Mouse (Mus musculus) mouse embryonic stem cell (cell line): ENCODE measurements around the gene Bglap2.
"Not testable (repeated sequence)": the region's sequence is repeated elsewhere in the genome, so short reads cannot be mapped to it uniquely, and the experiment has no call there.

Experiments
- in situ Hi-C, 2 experiments: fragments of 300-500 bp; cut with MboI; formaldehyde crosslinking; loops; 1 replicate in 1 of 2; 3 replicates in 1 of 2; pipeline ENCODE4 v1.14.3; 2019 to 2020; ENCODE audit warnings: low sequenced_read_pairs in 2 of 2, low pct_unique_long_range_greater_than_20kb in 1 of 2, mixed read lengths in 1 of 2; ENCODE audit not compliant: unreplicated experiment in 1 of 2

The Bglap2 gene

DNA sequence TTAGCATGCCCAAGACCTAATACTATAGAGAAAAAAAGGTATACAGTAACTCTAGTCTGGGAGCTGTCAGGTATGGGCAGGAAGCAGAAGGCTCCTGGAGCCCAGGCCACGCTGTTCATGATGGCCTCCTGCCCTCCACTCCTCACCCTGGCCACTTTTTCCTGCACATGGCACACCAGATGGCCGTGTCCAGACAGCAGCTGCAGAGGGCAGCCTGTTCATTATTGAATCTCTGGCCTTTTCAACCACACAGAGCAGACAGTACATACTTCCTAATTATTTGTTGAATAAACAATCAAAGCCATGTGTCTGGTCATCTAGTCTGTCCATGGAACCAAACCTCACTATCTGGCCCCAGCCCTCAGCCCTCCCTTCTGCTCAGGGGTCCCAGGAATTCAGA, 20.2 kb upstream of the Bglap2 start:
- in situ Hi-C loops = no loop called here

DNA sequence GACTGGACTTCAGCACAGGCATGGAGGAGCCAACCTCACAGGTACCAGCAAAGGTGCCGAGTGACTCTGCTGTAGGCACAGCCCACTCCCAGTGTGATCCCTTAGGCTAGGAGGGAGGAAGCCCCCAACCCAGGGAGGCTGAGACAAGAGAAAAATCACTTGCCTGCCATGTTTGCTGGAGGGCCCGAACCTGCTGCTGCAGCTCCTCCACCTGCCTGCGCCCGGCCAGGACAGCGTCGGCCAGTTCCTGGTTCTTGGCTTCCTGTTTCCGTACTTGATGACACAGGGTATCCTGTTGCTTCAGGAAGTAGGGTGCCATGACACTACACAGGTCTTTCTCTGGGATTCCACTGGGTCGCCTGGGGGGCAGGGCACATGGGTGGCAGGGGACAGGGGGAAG, 17.2 kb upstream of the Bglap2 start:
- in situ Hi-C loops = no loop called here

- in situ Hi-C loops = no loop called here
Observed at GRCm38 (mm10) chr3:88395288-88395687, 16.8 kb upstream of the Bglap2 start.

DNA sequence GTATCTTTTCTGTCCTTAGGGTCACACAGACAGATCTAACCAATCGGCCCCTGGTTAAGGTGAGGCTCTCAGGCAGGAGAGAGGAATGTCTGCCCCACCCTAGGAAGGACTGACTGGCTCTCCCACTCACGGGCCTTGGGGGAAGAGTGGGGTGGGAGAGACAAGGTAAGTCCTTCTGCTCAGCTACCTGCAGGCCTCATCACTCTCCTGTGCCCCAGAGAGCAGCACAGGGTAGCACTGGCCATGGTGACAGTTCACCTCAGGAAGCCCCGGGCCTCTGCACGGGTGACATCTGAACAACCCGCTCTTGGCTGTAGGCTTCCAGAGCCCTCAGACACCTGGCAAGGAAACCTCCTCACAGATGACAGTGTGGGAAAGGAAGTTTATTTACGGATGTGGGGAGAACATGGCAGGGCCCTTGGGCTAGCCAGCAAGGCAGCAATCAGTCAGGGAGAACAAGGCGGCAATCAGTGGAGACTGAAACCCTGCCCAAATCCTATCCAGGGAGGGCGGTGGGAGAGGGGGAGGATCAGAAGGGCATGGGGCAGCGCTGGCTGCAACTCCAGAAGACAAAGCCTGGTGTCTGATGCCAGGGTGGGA, 15.4 kb upstream of the Bglap2 start:
- in situ Hi-C loops = no loop called here

DNA sequence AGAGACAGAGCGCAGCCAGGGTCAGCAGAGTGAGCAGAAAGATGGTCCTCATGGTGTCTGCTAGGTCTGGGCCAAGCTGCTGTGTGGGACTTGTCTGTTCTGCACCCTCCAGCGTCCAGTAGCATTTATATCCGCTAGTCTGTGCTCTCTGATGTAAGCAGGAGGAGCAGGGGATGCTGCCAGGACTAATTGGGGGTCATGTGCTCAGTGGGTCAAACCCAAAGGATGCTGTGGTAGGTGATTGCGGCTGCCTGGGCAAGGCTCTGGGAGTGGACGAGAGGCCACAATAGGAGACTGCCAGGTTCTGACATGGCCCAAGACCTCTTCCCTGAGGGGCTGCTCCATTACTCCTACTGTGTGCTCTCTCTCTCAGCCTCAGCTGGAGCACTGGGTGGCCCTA, 5.9 kb upstream of the Bglap2 start, which contains the start of gene Bglap:
Gene Bglap, minus strand, starts transcription at position 101 of the 400 bp plus-strand sequence.
- in situ Hi-C loops = no loop called here

DNA sequence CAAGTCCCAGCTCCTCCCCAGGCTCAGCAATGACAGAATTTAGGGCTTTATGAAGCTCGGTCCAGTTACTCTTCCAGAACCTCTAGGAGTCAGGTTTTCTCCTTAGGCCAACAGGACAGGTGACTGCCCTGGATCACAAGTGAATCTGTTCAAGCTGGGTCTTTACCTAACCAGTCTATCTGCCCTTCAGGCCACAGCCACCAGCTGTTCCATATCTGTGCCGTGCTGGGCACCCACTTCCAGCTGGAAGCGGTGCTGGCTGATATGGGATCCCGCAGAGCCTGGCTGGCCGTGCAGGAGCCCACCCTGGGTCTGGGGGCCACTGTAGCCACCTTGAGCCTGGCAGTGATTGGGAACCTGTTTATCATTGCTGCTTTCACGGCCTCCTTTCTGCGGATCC, 3.9 kb upstream of the Bglap2 start:
- in situ Hi-C loops = not testable (repeated sequence)

GRCm38 (mm10) chr3:88381389-88382315, 3.2 kb upstream of the Bglap2 start:
- in situ Hi-C loops = not testable (repeated sequence)

DNA sequence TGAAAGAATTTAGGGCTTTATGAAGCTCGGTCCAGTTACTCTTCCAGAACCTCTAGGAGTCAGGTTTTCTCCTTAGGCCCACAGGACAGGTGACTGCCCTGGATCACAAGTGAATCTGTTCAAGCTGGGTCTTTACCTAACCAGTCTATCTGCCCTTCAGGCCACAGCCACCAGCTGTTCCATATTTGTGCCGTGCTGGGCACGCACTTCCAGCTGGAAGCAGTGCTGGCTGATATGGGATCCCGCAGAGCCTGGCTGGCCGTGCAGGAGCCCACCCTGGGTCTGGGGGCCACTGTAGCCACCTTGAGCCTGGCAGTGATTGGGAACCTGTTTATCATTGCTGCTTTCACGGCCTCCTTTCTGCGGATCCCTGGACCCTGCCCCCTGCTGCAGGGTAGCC, 1.9 kb downstream of the Bglap2 start:
- in situ Hi-C loops = not testable (repeated sequence)

DNA sequence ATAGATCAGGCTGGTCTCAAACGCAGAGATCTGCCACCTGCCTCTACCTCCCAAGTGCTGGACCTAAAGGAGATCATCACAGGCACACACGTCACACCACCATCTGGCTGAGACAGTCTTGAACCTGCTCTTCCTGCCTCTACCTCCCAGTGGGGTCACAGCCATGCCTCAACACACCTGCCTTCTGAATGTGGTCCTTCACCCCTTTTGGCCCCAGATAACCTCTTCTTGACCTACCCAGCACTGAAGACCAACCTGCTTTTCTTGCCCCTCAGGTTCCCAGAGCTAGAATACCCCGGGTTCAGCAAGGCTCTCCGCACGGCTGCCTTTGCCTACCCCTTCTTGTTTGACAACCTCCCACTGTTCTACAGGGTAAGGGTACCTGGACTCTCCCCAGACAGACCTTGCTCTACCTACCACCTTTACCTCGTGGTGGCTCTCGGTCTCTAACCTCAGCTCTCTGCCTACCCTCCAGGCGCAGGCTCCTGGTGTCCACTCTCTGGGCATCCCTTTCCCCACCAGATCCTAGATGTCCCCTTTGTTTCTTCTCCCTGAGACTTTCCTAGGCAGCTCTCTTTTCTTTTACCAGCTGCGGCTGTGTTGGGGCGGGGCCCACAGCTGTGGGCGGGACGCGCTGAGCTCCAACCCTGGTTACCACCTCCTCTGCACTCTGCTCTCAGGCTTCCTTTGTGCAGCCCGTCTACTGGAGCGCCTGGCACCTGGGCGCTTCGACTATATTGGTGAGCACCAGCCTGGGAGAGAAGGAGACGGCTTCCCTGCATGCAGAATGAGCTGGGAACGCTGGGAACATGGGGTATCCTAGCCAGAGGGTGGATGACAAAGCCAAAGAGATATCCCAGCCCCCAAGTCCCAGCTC, 2.5 kb downstream of the Bglap2 start:
- in situ Hi-C loops = not testable (repeated sequence)

DNA sequence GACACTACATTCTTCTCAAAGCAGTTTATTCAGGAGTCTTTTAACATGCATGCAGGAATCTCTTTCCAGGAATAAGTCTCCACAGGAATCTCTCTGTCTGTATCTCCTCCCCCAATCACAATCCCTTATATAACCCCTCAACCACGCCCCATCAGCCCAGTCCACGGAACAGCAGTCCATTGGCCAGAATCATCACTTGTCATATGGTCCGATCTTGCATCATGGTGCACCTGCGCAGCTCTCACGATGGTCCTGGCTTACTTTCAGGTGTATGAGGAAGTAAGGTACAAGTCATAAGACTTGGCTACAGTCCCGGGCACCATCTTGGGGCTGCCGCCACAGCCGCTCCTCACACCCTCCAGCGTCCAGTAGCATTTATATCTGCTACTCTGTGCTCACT, 5.9 kb downstream of the Bglap2 start, which contains the start of gene Bglap3:
Gene Bglap3, minus strand, starts transcription at position 101 of the 400 bp plus-strand sequence.
- in situ Hi-C loops = not testable (repeated sequence)

DNA sequence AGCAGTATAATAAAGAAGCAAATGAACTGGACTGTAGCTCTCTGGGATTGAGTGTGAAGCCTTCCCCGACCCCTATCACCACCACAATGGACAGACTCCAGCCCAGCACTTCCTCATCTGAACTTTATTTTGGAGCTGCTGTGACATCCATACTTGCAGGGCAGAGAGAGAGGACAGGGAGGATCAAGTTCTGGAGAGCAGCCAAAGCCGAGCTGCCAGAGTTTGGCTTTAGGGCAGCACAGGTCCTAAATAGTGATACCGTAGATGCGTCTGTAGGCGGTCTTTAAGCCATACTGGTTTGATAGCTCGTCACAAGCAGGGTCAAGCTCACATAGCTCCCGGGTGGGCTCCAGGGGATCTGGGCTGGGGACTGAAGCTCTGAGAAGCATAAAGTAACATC, 10.0 kb downstream of the Bglap2 start:
- in situ Hi-C loops = not testable (repeated sequence)

GRCm38 (mm10) chr3:88367517-88367916, 11.0 kb downstream of the Bglap2 start:
- in situ Hi-C loops = not testable (repeated sequence)

DNA sequence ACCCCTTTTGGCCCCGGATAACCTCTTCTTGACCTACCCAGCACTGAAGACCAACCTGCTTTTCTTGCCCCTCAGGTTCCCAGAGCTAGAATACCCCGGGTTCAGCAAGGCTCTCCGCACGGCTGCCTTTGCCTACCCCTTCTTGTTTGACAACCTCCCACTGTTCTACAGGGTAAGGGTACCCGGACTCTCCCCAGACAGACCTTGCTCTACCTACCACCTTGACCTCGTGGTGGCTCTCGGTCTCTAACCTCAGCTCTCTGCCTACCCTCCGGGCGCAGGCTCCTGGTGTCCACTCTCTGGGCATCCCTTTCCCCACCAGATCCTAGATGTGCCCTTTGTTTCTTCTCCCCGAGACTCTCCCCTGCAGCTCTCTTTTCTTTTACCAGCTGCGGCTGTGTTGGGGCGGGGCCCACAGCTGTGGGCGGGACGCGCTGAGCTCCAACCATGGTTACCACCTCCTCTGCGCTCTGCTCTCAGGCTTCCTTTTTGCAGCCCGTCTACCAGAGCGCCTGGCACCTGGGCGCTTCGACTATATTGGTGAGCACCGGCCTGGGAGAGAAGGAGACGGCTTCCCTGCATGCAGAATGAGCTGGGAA, 11.6 kb downstream of the Bglap2 start:
- in situ Hi-C loops = not testable (repeated sequence)

- in situ Hi-C loops = no loop called here
Observed at GRCm38 (mm10) chr3:88365705-88366361, 12.7 kb downstream of the Bglap2 start.

- in situ Hi-C loops = no loop called here
Observed at GRCm38 (mm10) chr3:88364337-88364736, 14.2 kb downstream of the Bglap2 start, which contains the start of gene Paqr6. Paqr6 (plus strand) TSS chr3:88364584.

DNA sequence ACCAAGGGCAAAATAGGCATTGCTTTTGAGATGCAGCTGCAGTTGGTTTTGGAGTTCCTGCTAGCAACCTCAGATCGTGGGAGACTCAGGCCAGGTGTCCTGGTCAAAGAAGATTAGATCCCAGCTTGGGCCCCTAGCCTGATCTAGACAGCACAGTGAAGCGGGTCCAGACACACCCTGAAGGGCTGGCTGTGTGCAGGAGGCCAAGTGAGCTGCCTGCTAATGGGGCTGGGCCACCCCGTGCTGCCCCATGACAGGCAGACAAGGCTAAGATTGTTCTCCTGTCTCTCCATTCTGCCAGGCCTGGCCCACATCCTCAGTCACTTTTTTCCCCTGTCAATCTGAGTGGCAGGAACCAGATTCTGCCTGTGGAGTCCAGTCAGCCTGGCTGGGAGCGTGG, 14.8 kb downstream of the Bglap2 start:
- in situ Hi-C loops = no loop called here

DNA sequence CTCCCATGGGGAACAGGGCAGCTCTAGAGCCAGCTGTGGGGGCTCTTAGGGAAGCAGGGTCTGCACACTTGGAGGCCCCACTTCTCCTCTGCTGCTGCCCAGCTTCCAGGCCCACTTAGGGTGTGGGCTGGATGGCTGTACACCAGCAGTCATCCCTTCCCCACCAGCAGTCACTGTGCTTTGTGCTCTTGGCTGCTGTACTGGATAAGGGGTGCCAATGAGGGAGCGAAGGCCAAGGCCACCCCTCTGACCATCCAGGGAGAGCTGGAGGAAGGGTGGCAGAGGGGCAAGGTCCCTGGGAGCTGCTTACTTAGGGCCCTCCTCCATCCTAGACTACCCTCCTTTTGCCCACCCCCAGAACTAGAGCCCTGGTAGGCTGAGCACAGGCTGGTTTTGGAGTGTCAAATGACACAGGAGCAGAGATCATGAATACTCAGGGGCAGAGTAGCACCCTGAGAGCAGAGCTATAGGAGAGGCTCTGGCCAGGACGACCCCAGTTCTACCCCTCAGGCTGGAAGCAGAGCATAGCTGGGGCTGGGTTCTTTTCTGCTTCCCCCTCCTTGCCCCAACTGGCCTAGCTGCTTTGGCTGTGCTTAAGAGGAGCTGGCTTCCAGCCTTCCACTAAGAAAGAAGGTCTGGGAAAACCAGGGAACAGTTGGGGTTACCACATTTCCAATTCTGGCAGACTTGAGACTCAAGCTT, 16.7 kb downstream of the Bglap2 start:
- in situ Hi-C loops = no loop called here
